Mouse (Mus musculus) stomach, embryonic 15.5 days (tissue): ENCODE data around the gene Ankrd22. TPM values are rescaled to one million over a fixed set of nuclear protein-coding genes. Genes with fewer than 3 reads are reported as not detected.

Experiments
- polyA plus RNA-seq: library from polyadenylated mRNA; unstranded; fragments of >200 nt; fragmentation: Nextera tagmentation; extraction: Ambion mirVana; gene quantifications from 2 replicates; pipeline ENCODE4 v1.2.1, GENCODE M21; 2015

Gene Ankrd22
- polyA plus RNA-seq, 1 experiment from 2014 or later, result 5.9 TPM

Other genes starting within 250 kb of the Ankrd22 start
- not detected in 2 replicates for gene Lipf, start 204.9 kb downstream of the Ankrd22 start, polyA plus RNA-seq
- 0.06 and 0.48 TPM in 2 replicates for gene Lipk, start 157.8 kb downstream of the Ankrd22 start, polyA plus RNA-seq
- gene Lipn, start 98.7 kb downstream of the Ankrd22 start, polyA plus RNA-seq, result 0.14 TPM in 1 of 2 replicates, not detected in the other
- 0.31 and 0.91 TPM in 2 replicates for gene Lipm, start 65.1 kb downstream of the Ankrd22 start, polyA plus RNA-seq
- gene Stambpl1, start 26.2 kb upstream of the Ankrd22 start, polyA plus RNA-seq, result 11.6 and 12.2 TPM in 2 replicates
- 1,795 and 1,820 TPM in 2 replicates for gene Acta2, start 89.5 kb upstream of the Ankrd22 start, polyA plus RNA-seq
- 4.9 TPM in 2 replicates for gene Fas, start 124.6 kb upstream of the Ankrd22 start, polyA plus RNA-seq